Mouse (Mus musculus) kidney, adult 10 weeks (tissue): ENCODE data around the gene Trim12a. TPM values are rescaled to one million over a fixed set of nuclear protein-coding genes. Genes with fewer than 3 reads are reported as not detected.

Experiments used
- polyA plus RNA-seq: library from polyadenylated mRNA; stranded (reverse); fragments of 350-450 nt; fragmentation: Illumina TruSeq; extraction: RNeasy Lipid Tissue Mini Kit (QIAGEN cat#74804); gene quantifications from one replicate; pipeline ENCODE4 v1.2.3, GENCODE M21; 2014; ENCODE audit warnings: low read depth, low replicate concordance

Trim12a gene
- 17.3 TPM for polyA plus RNA-seq

DNA sequence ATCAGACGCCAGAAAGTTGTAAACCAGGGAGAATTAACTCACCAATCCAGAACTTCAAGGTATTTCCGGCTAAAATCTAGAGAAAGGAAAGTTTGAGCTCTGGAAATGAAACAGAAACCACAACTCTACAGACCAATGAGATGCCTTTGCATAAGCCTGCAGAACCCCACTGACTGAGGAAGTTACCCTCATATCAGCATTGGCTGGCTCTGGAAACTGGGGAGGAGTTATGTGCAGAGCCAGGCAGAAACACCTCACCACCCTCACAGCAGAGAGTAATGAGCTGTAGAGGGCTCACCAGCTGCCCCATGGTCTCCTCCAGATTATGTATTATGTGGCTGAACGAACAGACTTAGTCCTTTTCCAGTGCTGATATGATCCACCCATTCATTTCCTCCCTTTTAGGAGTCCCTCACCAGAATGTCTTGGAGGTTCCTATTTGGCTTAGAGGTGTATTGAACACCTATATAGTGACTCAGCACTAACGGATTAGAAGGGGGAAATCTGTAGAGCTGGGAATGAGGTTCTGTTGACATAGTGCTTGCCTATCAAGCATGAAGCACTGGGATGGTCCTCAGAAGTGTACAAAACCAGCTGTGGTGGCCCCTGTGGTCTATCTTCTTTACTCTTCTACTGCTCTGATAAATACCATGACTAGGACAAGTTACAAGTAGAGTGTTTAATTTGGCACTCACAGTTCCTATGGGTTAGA, at the start of gene Trim12a:
TSS of gene Trim12a (minus strand) at position 98 of the 712 bp plus-strand sequence.

DNA sequence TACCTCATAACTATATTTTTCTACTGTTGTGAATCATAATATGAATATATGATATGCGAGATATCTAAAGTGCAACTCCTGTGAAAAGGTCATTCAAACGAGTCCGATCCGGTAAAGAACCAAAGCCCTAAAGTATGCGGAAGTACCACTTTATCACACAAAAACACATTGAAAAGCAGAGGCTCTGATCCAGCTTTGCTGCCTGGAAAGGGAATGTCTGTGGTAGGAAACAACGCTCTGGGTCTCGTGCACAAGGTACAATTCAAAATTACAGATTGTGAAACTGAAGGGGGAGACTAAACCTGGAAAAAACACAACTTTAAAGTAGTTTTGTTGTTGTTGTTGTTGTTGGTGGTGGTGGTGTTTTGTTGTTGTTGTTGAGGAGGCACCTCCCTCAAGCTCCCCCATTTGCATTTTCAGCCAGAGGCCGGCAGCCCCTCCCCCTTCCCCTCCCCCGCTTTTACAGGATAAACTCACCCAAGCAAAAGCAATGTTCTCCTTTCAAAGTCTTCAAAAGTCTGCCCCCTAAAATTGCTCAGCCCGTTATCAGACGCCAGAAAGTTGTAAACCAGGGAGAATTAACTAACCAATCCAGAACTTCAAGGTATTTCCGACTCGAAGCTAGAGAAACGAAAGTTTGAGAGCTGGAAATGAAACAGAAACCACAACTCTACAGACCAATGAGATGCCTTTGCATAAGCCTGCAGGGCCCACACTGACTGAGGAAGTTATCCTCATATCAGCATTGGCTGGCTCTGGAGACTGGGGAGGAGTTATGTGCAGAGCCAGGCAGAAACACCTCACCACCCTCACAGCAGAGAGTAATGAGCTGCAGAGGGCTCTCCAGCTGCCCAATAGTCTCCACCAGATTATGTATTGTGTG, 37.7 kb upstream of the Trim12a start, which contains the start of gene Trim12c:
TSS of gene Trim12c (minus strand) at position 646 of the 883 bp plus-strand sequence.

DNA sequence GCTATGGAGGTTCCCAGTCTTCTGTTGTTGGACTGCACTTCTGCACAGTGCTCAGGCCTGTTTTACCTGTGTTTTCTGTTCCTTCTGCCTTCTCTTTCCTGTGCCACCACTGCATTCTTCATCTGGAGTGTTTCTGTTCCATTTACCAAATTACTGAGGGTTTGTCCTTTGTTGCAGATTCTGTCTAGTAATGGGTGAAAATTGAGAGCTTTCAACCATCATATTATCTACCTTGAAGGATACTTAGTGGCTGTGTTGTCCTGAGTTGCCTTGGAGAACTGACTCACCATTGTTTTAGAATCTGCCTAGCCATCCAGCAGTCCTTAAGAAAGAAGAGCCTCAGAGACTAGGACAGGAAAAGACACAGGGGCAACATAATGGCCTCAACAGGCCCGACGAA, 13.9 kb upstream of the Trim12a start, which contains the start of gene Trim34b:
TSS of gene Trim34b (plus strand) at position 301 of the 400 bp plus-strand sequence.

DNA sequence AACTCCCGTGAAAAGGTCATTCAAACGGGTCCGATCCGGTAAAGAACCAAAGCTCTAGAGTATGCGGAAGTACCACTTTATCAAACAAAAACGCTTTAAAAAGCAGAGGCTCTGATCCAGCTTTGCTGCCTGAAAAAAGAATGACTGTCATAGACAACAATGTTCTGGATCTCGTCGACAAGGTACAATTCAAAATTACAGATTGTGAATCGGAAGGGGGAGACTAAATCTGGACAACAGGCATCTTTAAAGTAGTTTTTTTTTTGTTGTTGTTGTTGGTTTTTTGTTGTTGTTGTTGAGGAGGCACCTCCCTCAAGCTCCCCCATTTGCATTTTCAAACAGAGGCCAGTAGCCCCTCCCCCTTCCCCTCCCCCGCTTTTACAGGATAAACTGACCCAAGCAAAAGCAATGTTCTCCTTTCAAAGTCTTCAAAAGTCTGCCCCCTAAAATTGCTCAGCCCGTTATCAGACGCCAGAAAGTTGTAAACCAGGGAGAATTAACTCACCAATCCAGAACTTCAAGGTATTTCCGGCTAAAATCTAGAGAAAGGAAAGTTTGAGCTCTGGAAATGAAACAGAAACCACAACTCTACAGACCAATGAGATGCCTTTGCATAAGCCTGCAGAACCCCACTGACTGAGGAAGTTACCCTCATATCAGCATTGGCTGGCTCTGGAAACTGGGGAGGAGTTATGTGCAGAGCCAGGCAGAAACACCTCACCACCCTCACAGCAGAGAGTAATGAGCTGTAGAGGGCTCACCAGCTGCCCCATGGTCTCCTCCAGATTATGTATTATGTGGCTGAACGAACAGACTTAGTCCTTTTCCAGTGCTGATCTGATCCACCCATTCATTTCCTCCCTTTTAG, 27.5 kb downstream of the Trim12a start, which contains the start of gene Trim5:
TSS of gene Trim5 (minus strand) at position 519 of the 868 bp plus-strand sequence.

Other genes with a start within 250 kb of the Trim12a start
- gene Olfr644, start 243.6 kb downstream of the Trim12a start, polyA plus RNA-seq: not detected
- gene Olfr645, start 230.0 kb downstream of the Trim12a start, polyA plus RNA-seq: not detected
- gene Olfr646, start 210.6 kb downstream of the Trim12a start, polyA plus RNA-seq: not detected
- gene Ubqln5, start 185.6 kb downstream of the Trim12a start, polyA plus RNA-seq: not detected
- gene Olfr643, start 178.1 kb downstream of the Trim12a start, polyA plus RNA-seq: not detected
- gene Ubqln3, start 172.2 kb downstream of the Trim12a start, polyA plus RNA-seq: not detected
- not detected for gene Ubqlnl, start 164.9 kb downstream of the Trim12a start, polyA plus RNA-seq
- gene Olfm5, start 150.6 kb downstream of the Trim12a start, polyA plus RNA-seq: not detected
- not detected for gene Olfr648, start 132.1 kb downstream of the Trim12a start, polyA plus RNA-seq
- not detected for gene Olfr649, start 119.5 kb downstream of the Trim12a start, polyA plus RNA-seq
- 0.77 TPM for gene Trim6, start 96.7 kb downstream of the Trim12a start, polyA plus RNA-seq
- gene Trim34a, start 71.0 kb downstream of the Trim12a start, polyA plus RNA-seq: 14.5 TPM
- gene Trim5, start 27.4 kb downstream of the Trim12a start, polyA plus RNA-seq: 2.3 TPM
- gene Trim34b, start 14.0 kb upstream of the Trim12a start, polyA plus RNA-seq: 0.32 TPM
- gene Trim12c, start 37.9 kb upstream of the Trim12a start, polyA plus RNA-seq: 13.9 TPM
- 0.12 TPM for gene Trim30b, start 54.4 kb upstream of the Trim12a start, polyA plus RNA-seq
- not detected for gene Trim30c, start 85.4 kb upstream of the Trim12a start, polyA plus RNA-seq
- 12.9 TPM for gene Trim30a, start 149.7 kb upstream of the Trim12a start, polyA plus RNA-seq
- 5.3 TPM for gene Trim30d, start 192.4 kb upstream of the Trim12a start, polyA plus RNA-seq
- not detected for gene Olfr651, start 234.7 kb upstream of the Trim12a start, polyA plus RNA-seq
- gene Olfr652, start 245.4 kb upstream of the Trim12a start, polyA plus RNA-seq: not detected